Mouse (Mus musculus) lung, adult 2 months (tissue): ENCODE results near the gene Soat2.

Source experiments
- CTCF ChIP-seq: fragments of 200-500 bp; IDR thresholded peaks from 2 replicates; pipeline ENCODE4 v1.5.1; 2011; ENCODE audit warnings: mild to moderate bottlenecking, low read length, control low read depth; ENCODE audit not compliant: insufficient read depth
- POLR2A ChIP-seq: fragments of 200-500 bp; IDR thresholded peaks from 2 replicates; pipeline ENCODE4 v1.6.1; 2011; ENCODE audit warnings: low read depth, mild to moderate bottlenecking, control low read depth, low read length, borderline replicate concordance; ENCODE audit errors: extremely low read depth

GRCm38 (mm10) chr15:102144726-102145125 lies 5.6 kb upstream of the Soat2 start:
- TF ChIP-seq POLR2A (no peak), CTCF (no peak)
